Mouse (Mus musculus) forebrain, embryonic 12.5 days (tissue): ENCODE measurements around the gene Gm20914. TPM values are rescaled to one million over a fixed set of nuclear protein-coding genes. Genes with fewer than 3 reads are reported as not detected.
"Not testable (repeated sequence)": the region's sequence is repeated elsewhere in the genome, so short reads cannot be mapped to it uniquely, and the experiment has no call there.

Experiments used
- ATAC-seq: fragments of 200-750 bp; cut with Nextera tagmentation; 2 replicates; pipeline ENCODE4 v1.8.0; 2017; ENCODE audit warnings: moderate TSS enrichment; ENCODE audit not compliant: low FRiP score
- H3K27ac ChIP-seq: fragments of 300-500 bp; sonication (generic); 2 replicates; pipeline ENCODE4 v1.5.1; 2016; ENCODE audit warnings: mild to moderate bottlenecking
- H3K27me3 ChIP-seq: fragments of 300-500 bp; sonication (generic); 2 replicates; pipeline ENCODE4 v1.6.1; 2016; ENCODE audit warnings: mild to moderate bottlenecking
- H3K36me3 ChIP-seq: fragments of 300-500 bp; sonication (generic); replicated peaks from 2 replicates; pipeline ENCODE4 v1.6.1; 2016; ENCODE audit warnings: mild to moderate bottlenecking
- H3K4me1 ChIP-seq: fragments of 300-500 bp; sonication (generic); 2 replicates; pipeline ENCODE4 v1.6.1; 2016
- H3K4me2 ChIP-seq: fragments of 300-500 bp; sonication (generic); 2 replicates; pipeline ENCODE4 v1.6.1; 2016; ENCODE audit warnings: mild to moderate bottlenecking, moderate library complexity
- H3K4me3 ChIP-seq: fragments of 300-500 bp; sonication (generic); replicated peaks from 2 replicates; pipeline ENCODE4 v1.5.1; 2016; ENCODE audit warnings: mild to moderate bottlenecking
- H3K9ac ChIP-seq: fragments of 300-500 bp; sonication (generic); 2 replicates; pipeline ENCODE4 v1.6.1; 2016; ENCODE audit warnings: mild to moderate bottlenecking
- H3K9me3 ChIP-seq: fragments of 300-500 bp; sonication (generic); 2 replicates; pipeline ENCODE4 v1.6.1; 2016
- WGBS: fragments of 180-500 bp; shearing (Covaris S2); methylation state at CpG from one replicate; pipeline ENCODE4 v1.1.7; 2016; 5-methylcytosine and 5-hydroxymethylcytosine counted together
- polyA plus RNA-seq: library from polyadenylated mRNA; unstranded; fragments of >200 nt; fragmentation: Nextera tagmentation; extraction: Ambion mirVana; gene quantifications from 2 replicates; pipeline ENCODE4 v1.2.1, GENCODE M21; 2016

Gm20914 gene
- polyA plus RNA-seq = not detected in 2 replicates

DNA sequence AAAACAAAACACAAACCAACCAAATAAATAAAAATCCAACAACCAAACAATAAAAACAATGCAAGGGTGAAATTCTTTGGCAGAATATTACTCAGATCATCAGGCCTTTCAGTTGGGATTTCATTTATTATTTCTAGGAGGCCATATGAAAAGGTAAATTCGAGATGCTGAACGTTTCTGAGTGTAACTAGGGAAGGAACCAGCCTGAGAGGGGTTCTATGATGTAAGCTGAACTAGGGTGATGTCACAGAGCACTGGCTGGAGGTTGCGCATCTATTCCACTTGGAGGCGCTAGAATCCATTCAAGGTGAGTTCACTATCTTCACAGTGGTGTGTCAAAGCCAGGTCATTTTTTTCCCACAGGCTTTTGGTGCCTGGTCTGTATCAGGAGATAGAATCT, at the start of gene Gm20914:
TSS of gene Gm20914 (plus strand) at position 301 of the 400 bp plus-strand sequence.
- not testable (repeated sequence) for H3K4me1 ChIP-seq, H3K27me3 ChIP-seq, ATAC-seq, H3K27ac ChIP-seq, H3K4me3 ChIP-seq, H3K4me2 ChIP-seq, H3K9ac ChIP-seq, H3K36me3 ChIP-seq, H3K9me3 ChIP-seq
- WGBS = no CpG with 5 or more reads among the region's 4 CpGs

Other genes with a start within 250 kb of the Gm20914 start
- gene Gm21854, start 69.0 kb upstream of the Gm20914 start, polyA plus RNA-seq = not detected in 2 replicates
- not detected in 2 replicates for gene Gm28171, start 67.4 kb downstream of the Gm20914 start, polyA plus RNA-seq
- not detected in 2 replicates for gene Gm21778, start 216.5 kb downstream of the Gm20914 start, polyA plus RNA-seq